Mouse (Mus musculus) CH12.LX (cell line): ENCODE results near the gene Mtmr10. TPM values are rescaled to one million over a fixed set of nuclear protein-coding genes. Genes with fewer than 3 reads are reported as not detected.

Source experiments
- DNase-seq: peaks from one replicate; pipeline ENCODE4 v3.0.0-alpha.2; 2013; ENCODE audit errors: extremely low read depth
- H3K27ac ChIP-seq: 2 replicates; pipeline ENCODE4 v1.5.1; 2012; ENCODE audit warnings: low read depth, mild to moderate bottlenecking, control low read depth, moderate library complexity; ENCODE audit not compliant: insufficient read depth
- H3K27me3 ChIP-seq: replicated peaks from 2 replicates; pipeline ENCODE3; 2012; ENCODE audit warnings: inconsistent platforms
- H3K36me3 ChIP-seq, 2 experiments: replicated peaks in 1 of 2; 2 replicates each; pipeline versions ENCODE3 to v1.6.1; 2012; ENCODE audit warnings: inconsistent platforms in 1 of 2, low read length in 1 of 2, mild to moderate bottlenecking in 1 of 2, mixed read lengths in 1 of 2, moderate library complexity in 1 of 2; ENCODE audit not compliant: control insufficient read depth in 1 of 2, insufficient read depth in 1 of 2
- H3K4me1 ChIP-seq, 2 experiments: 2 replicates each; pipeline ENCODE4 v1.6.1; 2012; ENCODE audit warnings: inconsistent platforms in 1 of 2, moderate library complexity in 1 of 2; ENCODE audit not compliant: insufficient read depth in 2 of 2, control insufficient read depth in 1 of 2
- H3K4me2 ChIP-seq: 2 replicates; pipeline ENCODE4 v1.6.1; 2012; ENCODE audit warnings: low read depth, mild to moderate bottlenecking, control low read depth; ENCODE audit not compliant: poor library complexity, insufficient read depth, severe bottlenecking
- H3K4me3 ChIP-seq, 3 experiments: fragments of 150-350 bp in 1 of 3; sonication (generic) in 1 of 3; replicated peaks in 1 of 3; 2 replicates each; pipeline versions ENCODE3 to v1.5.1; 2011 to 2012; ENCODE audit warnings: low read depth in 2 of 3, low read length in 2 of 3, mild to moderate bottlenecking in 2 of 3, moderate library complexity in 2 of 3, control low read depth in 1 of 3, improper control_type of control experiment in 1 of 3, inconsistent platforms in 1 of 3, mixed read lengths in 1 of 3; ENCODE audit not compliant: poor library complexity in 1 of 3
- H3K79me2 ChIP-seq: replicated peaks from 2 replicates; pipeline ENCODE4 v1.6.1; 2012; ENCODE audit warnings: mild to moderate bottlenecking, moderate library complexity; ENCODE audit not compliant: control insufficient read depth, poor library complexity, insufficient read depth, severe bottlenecking; ENCODE audit errors: extremely low read depth
- H3K9ac ChIP-seq: 2 replicates; pipeline ENCODE4 v1.6.1; 2012; ENCODE audit warnings: low read depth, mild to moderate bottlenecking, control low read depth, moderate library complexity; ENCODE audit not compliant: insufficient read depth
- H3K9me3 ChIP-seq: replicated peaks from 2 replicates; pipeline ENCODE3; 2012; ENCODE audit warnings: low read length, inconsistent platforms, mixed read lengths
- BHLHE40 ChIP-seq: IDR thresholded peaks from 2 replicates; pipeline ENCODE4 v1.6.1; 2011; ENCODE audit warnings: mild to moderate bottlenecking, low read depth, low read length, improper control_type of control experiment
- CHD1 ChIP-seq: IDR thresholded peaks from 2 replicates; pipeline ENCODE4 v1.6.1; 2012; ENCODE audit warnings: low read depth, low read length, improper control_type of control experiment, inconsistent platforms
- CHD2 ChIP-seq: IDR thresholded peaks from 2 replicates; pipeline ENCODE4 v1.6.1; 2011; ENCODE audit warnings: low read length, improper control_type of control experiment
- CTCF ChIP-seq, 2 experiments: IDR thresholded peaks in 1 of 2; conservative IDR thresholded peaks in 1 of 2; 2 replicates each; pipeline ENCODE4 v1.5.1; 2011 to 2012; ENCODE audit warnings: low read depth in 2 of 2, low read length in 2 of 2, improper control_type of control experiment in 1 of 2, inconsistent platforms in 1 of 2, mild to moderate bottlenecking in 1 of 2, moderate library complexity in 1 of 2
- E2F4 ChIP-seq: IDR thresholded peaks from 2 replicates; pipeline ENCODE4 v1.6.1; 2011; ENCODE audit warnings: low read depth, low read length, improper control_type of control experiment; ENCODE audit not compliant: insufficient replicate concordance
- ELF1 ChIP-seq: IDR thresholded peaks from 2 replicates; pipeline ENCODE4 v1.6.1; 2014; ENCODE audit warnings: low read depth, mild to moderate bottlenecking, inconsistent platforms, low read length, improper control_type of control experiment
- EP300 ChIP-seq: IDR thresholded peaks from 2 replicates; pipeline ENCODE4 v1.6.1; 2011; ENCODE audit warnings: low read length, improper control_type of control experiment
- JUN ChIP-seq: IDR thresholded peaks from 2 replicates; pipeline ENCODE4 v1.6.1; 2011; ENCODE audit warnings: low read depth, mild to moderate bottlenecking, low read length, improper control_type of control experiment, moderate library complexity; ENCODE audit not compliant: insufficient read depth
- JUND ChIP-seq: conservative IDR thresholded peaks from 2 replicates; pipeline ENCODE4 v1.6.1; 2011; ENCODE audit warnings: low read depth, low read length, improper control_type of control experiment
- KAT2A ChIP-seq: IDR thresholded peaks from 2 replicates; pipeline ENCODE4 v1.6.1; 2012; ENCODE audit warnings: low read length, improper control_type of control experiment, inconsistent platforms; ENCODE audit not compliant: insufficient replicate concordance
- MAFK ChIP-seq: IDR thresholded peaks from 2 replicates; pipeline ENCODE4 v1.6.1; 2011; ENCODE audit warnings: low read length, improper control_type of control experiment; ENCODE audit not compliant: insufficient replicate concordance
- MAZ ChIP-seq: IDR thresholded peaks from 2 replicates; pipeline ENCODE4 v1.6.1; 2012; ENCODE audit warnings: low read depth, mild to moderate bottlenecking, inconsistent platforms, low read length, improper control_type of control experiment, moderate library complexity
- MYC ChIP-seq: IDR thresholded peaks from 2 replicates; pipeline ENCODE4 v1.6.1; 2011; ENCODE audit warnings: low read depth, mild to moderate bottlenecking, improper control_type of control experiment, low read length
- NELFE ChIP-seq: IDR thresholded peaks from 2 replicates; pipeline ENCODE4 v1.6.1; 2011; ENCODE audit warnings: low read depth, low read length, improper control_type of control experiment
- POLR2A ChIP-seq: IDR thresholded peaks from 2 replicates; pipeline ENCODE4 v1.6.1; 2011; ENCODE audit warnings: low read depth, mild to moderate bottlenecking, improper control_type of control experiment, low read length
- RAD21 ChIP-seq: IDR thresholded peaks from 2 replicates; pipeline ENCODE4 v1.6.1; 2011; ENCODE audit warnings: low read depth, mild to moderate bottlenecking, low read length, improper control_type of control experiment, moderate library complexity
- SIN3A ChIP-seq: IDR thresholded peaks from 2 replicates; pipeline ENCODE4 v1.6.1; 2012; ENCODE audit warnings: low read length, improper control_type of control experiment, inconsistent platforms
- SMC3 ChIP-seq: IDR thresholded peaks from 2 replicates; pipeline ENCODE4 v1.6.1; 2011; ENCODE audit warnings: low read depth, low read length, improper control_type of control experiment
- TBP ChIP-seq: conservative IDR thresholded peaks from 2 replicates; pipeline ENCODE4 v1.6.1; 2011; ENCODE audit warnings: low read depth, low read length, improper control_type of control experiment
- TCF12 ChIP-seq: IDR thresholded peaks from 2 replicates; pipeline ENCODE4 v1.6.1; 2014; ENCODE audit warnings: low read depth, mild to moderate bottlenecking, inconsistent platforms, low read length, improper control_type of control experiment
- USF2 ChIP-seq: conservative IDR thresholded peaks from 2 replicates; pipeline ENCODE4 v1.6.1; 2011; ENCODE audit warnings: low read depth, low read length, improper control_type of control experiment
- ZKSCAN1 ChIP-seq: IDR thresholded peaks from 2 replicates; pipeline ENCODE4 v1.6.1; 2012; ENCODE audit warnings: low read depth, inconsistent platforms, low read length, improper control_type of control experiment, borderline replicate concordance
- ZNF384 ChIP-seq: IDR thresholded peaks from 2 replicates; pipeline ENCODE4 v1.6.1; 2012; ENCODE audit warnings: low read depth, low read length, improper control_type of control experiment, inconsistent platforms
- dilution Hi-C: fragments of 300-500 bp; cut with MboI; formaldehyde crosslinking; loops from 2 replicates; pipeline ENCODE4 v1.14.3; 2020; ENCODE audit warnings: low sequenced_read_pairs; ENCODE audit not compliant: extremely low pct_unique_long_range_greater_than_20kb, extremely low pct_ligation_motif_present
- in situ Hi-C: fragments of 300-500 bp; cut with MboI; formaldehyde crosslinking; loops from 3 replicates; pipeline ENCODE4 v1.14.3; 2019; ENCODE audit warnings: low sequenced_read_pairs, low pct_ligation_motif_present, low pct_unique_long_range_greater_than_20kb, mixed read lengths
- polyA plus RNA-seq: library from polyadenylated mRNA; unstranded; fragments of >175 nt; gene quantifications from 2 replicates; pipeline ENCODE4 v1.2.1, GENCODE M21; 2012; ENCODE audit warnings: low read depth; ENCODE audit not compliant: insufficient read length
- total RNA-seq, 2 experiments: library from RNA; depleted of rRNA; stranded (reverse); fragments of 300-350 nt in 1 of 2; fragments of >200 nt in 1 of 2; gene quantifications; 2 replicates each; pipeline ENCODE4 v1.2.3; 2012 to 2014

Mtmr10 gene
- total and polyA plus RNA-seq, 3 experiments, result 1.8 to 2.1 (median 2.0) TPM

- dilution Hi-C loops (no loop called here), in situ Hi-C loops (no loop called here)
- Histone ChIP-seq H3K4me3 (no peak overlapping the region), H3K4me2 (no peak overlapping the region), H3K27me3 (no peaks in the 10 kb centered on the region), H3K9me3 (no peaks in the 10 kb centered on the region), H3K4me1 (peaks cover 0 to 2% of the 10 kb centered on the region in 2 experiments; a peak in 1 of 4 replicates), H3K27ac (no peak overlapping the region), H3K79me2 (no peaks in the 10 kb centered on the region), H3K9ac (no peak overlapping the region), H3K36me3 (peaks cover 34 to 87% of the 10 kb centered on the region in 2 experiments)
- DNase-seq, result no peak
- TF ChIP-seq BHLHE40, result no peak
- no peak for TF ChIP-seq USF2
- TF ChIP-seq MAZ, result no peak
- no peak for TF ChIP-seq KAT2A
- TF ChIP-seq MYC, result no peak
- no peak for TF ChIP-seq JUN
- TF ChIP-seq NELFE, result no peak
- no peak for TF ChIP-seq SIN3A
- no peak for TF ChIP-seq MAFK
- no peak for TF ChIP-seq RAD21
Observed at GRCm38 (mm10) chr7:64365863-64366262, 78.4 kb downstream of the Mtmr10 start.

- H3K9me3 ChIP-seq, result no peaks in the 10 kb centered on the region
- TF ChIP-seq JUND, result no peak
- TF ChIP-seq E2F4, result no peak
- TF ChIP-seq TCF12, result no peak
- TF ChIP-seq TBP, result no peak
- TF ChIP-seq SMC3, result no peak
- no peak for TF ChIP-seq ZNF384
- no peak for TF ChIP-seq EP300
- no peak for TF ChIP-seq ELF1
- TF ChIP-seq KAT2A, result no peak
- TF ChIP-seq CTCF (conservative IDR thresholded peaks at IDR 0.05 in 1 of 2, IDR thresholded peaks at IDR 0.05 in 1 of 2; ENCODE audit: low read depth in 2 of 2, low read length in 2 of 2), result no peak
- TF ChIP-seq CHD1, result no peak
- no peak for TF ChIP-seq CHD2
- TF ChIP-seq POLR2A, result no peak
- no peak for TF ChIP-seq ZKSCAN1
- no peaks in the 10 kb centered on the region for H3K27me3 ChIP-seq
- no peaks in the 10 kb centered on the region for H3K79me2 ChIP-seq
- peaks cover 0 to 10% of the 10 kb centered on the region in 2 experiments; a peak in 2 of 4 replicates for H3K4me1 ChIP-seq
- H3K36me3 ChIP-seq, result peaks cover 10 to 65% of the 10 kb centered on the region in 2 experiments
- no peak overlapping the region for H3K27ac ChIP-seq
- no peak overlapping the region for H3K4me2 ChIP-seq
- no peak for DNase-seq
- no peak overlapping the region for H3K9ac ChIP-seq
- in situ Hi-C loops, result no loop called here
- dilution Hi-C loops, result no loop called here
- H3K4me3 ChIP-seq, result no peak overlapping the region
Observed at GRCm38 (mm10) chr7:64369841-64370240, 82.4 kb downstream of the Mtmr10 start.
